Mouse (Mus musculus) cortical plate, adult 2 months (tissue): Measurements from ENCODE around the gene Pls3.

Experiments used
- CTCF ChIP-seq: fragments of 200-500 bp; IDR thresholded peaks from 2 replicates; pipeline ENCODE4 v1.5.1; 2011; ENCODE audit warnings: mild to moderate bottlenecking, control low read depth, low read length; ENCODE audit not compliant: insufficient read depth; ENCODE audit errors: extremely low read depth
- POLR2A ChIP-seq: fragments of 200-500 bp; IDR thresholded peaks from 2 replicates; pipeline ENCODE4 v1.6.1; 2011; ENCODE audit warnings: mild to moderate bottlenecking, low read length, control low read depth; ENCODE audit not compliant: insufficient read depth; ENCODE audit errors: extremely low read depth

GRCm38 (mm10) chrX:75764135-75764793 is 110.7 kb downstream of the Pls3 start:
- TF ChIP-seq POLR2A (peak; percentile 87), CTCF (no peak)
